In the genomic region with DNA sequence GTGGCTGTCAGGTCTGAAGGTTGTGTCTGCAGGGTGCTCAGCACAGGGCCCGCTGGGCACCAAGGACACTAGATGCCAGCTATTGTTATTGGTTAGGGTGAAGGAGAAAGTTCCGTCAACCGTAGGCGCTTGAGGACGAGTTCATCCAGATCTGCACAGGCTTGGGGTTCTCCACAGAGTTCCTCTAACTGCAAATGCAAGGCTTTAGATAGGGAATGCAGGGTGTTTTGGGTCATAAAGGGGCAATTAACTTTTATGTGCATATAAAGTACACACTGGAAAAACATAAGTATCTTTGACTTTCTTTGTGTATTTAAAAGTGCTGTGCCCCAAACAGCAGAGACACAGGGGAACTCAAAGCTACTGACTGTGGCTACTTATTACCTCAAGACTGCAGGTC, we compare ENCODE assay signal across 18 mouse cellular contexts. TPM values are rescaled to one million over a fixed set of nuclear protein-coding genes. Genes with fewer than 3 reads are reported as not detected.
"Had no signal": no experiment of that assay in that cellular context is flagged by ENCODE, and none has a peak within 500 bp of the region (broad histone marks: within the 10 kb centered on the region; RNA-seq: fewer than 3 reads in every experiment).

No protein-coding gene starts in this region.

- H3K27ac ChIP-seq: lung, embryonic 15.5 days; macrophage; midbrain, embryonic 12.5 days; midbrain, embryonic 15.5 days; neural tube, embryonic 12.5 days; stomach, embryonic 15.5 days; stomach, postnatal 0 days had no signal

- H3K9me3 ChIP-seq: lung, embryonic 15.5 days; midbrain, embryonic 15.5 days; neural tube, embryonic 12.5 days; stomach, embryonic 15.5 days had no signal

- H3K27me3 ChIP-seq: lung, embryonic 15.5 days; midbrain, embryonic 12.5 days; midbrain, embryonic 15.5 days; neural tube, embryonic 12.5 days; stomach, embryonic 15.5 days had no signal

- ATAC-seq: liver, postnatal 0 days; lung, postnatal 0 days; midbrain, embryonic 15.5 days had no signal

- H3K4me3 ChIP-seq: lung, embryonic 15.5 days; megakaryocyte, embryonic 14.5 days; midbrain, embryonic 12.5 days; midbrain, embryonic 15.5 days; neural tube, embryonic 12.5 days; stomach, embryonic 15.5 days had no signal

- H3K36me3 ChIP-seq: lung, embryonic 15.5 days; midbrain, embryonic 12.5 days; midbrain, embryonic 15.5 days; neural tube, embryonic 12.5 days; stomach, embryonic 15.5 days had no signal

- H3K4me1 ChIP-seq: lung, embryonic 15.5 days; megakaryocyte, embryonic 14.5 days; midbrain, embryonic 12.5 days; midbrain, embryonic 15.5 days; neural tube, embryonic 12.5 days; stomach, embryonic 15.5 days had no signal

- H3K4me2 ChIP-seq: lung, embryonic 15.5 days; midbrain, embryonic 12.5 days; midbrain, embryonic 15.5 days; neural tube, embryonic 12.5 days; stomach, embryonic 15.5 days had no signal

- H3K9ac ChIP-seq: liver, postnatal 0 days; lung, embryonic 15.5 days; midbrain, embryonic 12.5 days; midbrain, embryonic 15.5 days; neural tube, embryonic 12.5 days; stomach, embryonic 15.5 days had no signal

- DNase-seq: liver, postnatal 0 days; lung, adult 2 months; lung, postnatal 14 days; lung, postnatal 36 days; right cerebral cortex, postnatal 14 days; thymus, adult 2 months; thymus, postnatal 25 days; thymus, postnatal 4 days had no signal

RNA-seq across cellular contexts. Expression of a gene that starts 10.2 kb away (rescaled TPM):
- total RNA-seq: neutrophil, adult 5-6 weeks had no signal
